Mouse (Mus musculus): ENCODE data around the gene Kirrel2. TPM values are rescaled to one million over a fixed set of nuclear protein-coding genes. Genes with fewer than 3 reads are reported as not detected.

Gene Kirrel2
- polyA plus RNA-seq (2017; shearing (Covaris generic)): not detected

DNA sequence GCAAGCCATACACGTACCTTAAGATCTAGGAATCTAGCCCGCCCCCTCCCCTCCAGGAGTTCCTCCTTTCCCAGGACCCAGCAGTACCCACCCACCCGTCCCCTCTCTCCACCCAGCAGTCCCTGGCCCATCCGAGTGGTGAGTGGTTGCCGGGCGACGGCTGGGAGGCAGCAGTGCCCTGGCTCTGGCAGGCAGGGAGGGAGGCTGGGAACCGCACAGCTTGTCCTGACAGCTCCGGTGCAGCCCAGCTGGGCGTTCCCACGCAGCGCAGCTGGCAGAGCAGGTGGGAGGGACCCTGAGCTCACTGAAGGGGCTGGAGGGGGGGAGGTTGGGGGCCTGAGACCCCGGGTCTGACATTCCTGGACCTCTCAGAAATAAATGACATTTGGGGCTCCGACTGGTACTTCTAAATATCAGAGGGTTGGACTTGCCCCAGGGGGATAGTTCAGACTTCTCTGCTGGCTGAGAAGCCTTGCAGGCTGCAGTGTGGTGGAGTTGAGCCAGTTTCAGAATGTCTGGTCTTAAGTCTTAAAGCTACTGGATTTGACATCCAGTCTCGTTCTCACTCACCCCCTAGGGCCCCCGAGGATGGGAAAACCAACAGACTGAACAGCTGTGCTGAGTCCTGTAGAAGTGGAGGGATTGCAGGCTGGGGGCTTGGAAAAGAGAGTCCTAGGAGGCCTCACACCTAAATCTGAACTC, at the start of gene Kirrel2, which contains the start of gene Nphs1:
TSS of gene Kirrel2 (minus strand) at position 62 of the 702 bp plus-strand sequence.
TSS of gene Nphs1 (plus strand) at position 687 of the 702 bp plus-strand sequence.

DNA sequence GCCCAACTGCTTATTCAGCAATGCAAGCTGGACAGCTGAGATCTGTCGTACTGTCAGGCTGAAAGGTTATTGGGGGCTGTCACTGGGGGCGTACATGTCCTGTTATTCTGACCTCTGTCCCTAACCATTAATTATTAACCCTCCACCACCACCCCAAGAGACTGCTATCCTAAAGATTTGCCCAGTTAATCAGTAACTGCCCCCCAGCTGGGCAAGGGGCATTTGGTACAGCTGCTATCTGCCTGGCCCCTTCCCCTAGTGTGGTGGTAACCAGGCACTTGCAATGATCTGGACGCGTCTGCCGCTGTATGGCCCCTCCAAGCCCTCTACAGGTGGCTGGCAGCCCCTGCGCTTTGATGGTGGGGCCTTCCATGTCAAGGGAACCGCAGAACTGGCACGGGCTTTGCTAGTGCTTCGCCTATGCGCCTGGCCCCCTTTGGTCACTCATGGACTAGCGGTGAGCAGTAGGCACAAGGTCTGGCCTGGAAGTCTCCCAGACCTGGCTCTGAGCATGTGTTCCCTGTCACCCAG, 36.0 kb upstream of the Kirrel2 start, which contains the start of gene Prodh2:
TSS of gene Prodh2 (plus strand) at position 222 of the 531 bp plus-strand sequence.

DNA sequence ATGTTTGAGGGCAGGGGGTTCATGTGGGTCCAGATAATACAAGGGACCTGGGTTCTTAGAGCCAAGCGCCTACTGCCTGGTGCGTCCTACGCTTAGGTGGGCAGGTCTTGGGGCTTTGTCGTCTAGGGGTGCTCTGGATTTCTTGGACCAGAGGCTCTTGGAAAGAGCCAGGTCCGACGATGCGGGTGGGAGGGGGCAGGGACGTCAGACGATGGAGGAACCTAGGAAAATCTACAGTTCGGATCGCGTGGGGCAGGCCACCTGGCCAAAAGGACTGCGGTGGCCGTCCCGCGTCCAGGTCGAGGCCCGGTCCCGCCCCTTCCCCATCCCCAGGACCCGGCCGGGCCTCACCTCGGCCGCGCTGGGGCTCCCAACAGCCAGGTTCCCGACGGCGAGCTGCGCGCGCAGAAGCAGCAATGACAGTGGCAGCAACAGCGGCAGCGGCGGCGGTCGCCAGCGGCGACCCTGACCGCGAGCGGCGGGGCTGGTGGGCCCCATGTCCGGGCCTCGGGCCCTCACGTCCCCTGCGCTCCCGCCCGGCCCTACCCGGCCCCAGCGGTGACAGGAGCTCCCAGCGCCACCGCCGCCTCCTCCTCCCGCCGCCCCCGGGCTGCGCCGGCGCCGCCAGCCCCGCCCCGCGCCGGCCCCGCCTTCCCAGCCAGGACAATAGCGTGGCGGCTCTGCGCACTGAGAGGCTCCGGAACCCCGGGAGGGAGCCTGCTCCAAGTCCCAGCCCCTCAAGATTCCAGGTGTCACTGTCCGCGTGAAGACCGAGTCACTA, 12.3 kb downstream of the Kirrel2 start, which contains the start of gene Aplp1:
TSS of gene Aplp1 (minus strand) at position 565 of the 781 bp plus-strand sequence.

DNA sequence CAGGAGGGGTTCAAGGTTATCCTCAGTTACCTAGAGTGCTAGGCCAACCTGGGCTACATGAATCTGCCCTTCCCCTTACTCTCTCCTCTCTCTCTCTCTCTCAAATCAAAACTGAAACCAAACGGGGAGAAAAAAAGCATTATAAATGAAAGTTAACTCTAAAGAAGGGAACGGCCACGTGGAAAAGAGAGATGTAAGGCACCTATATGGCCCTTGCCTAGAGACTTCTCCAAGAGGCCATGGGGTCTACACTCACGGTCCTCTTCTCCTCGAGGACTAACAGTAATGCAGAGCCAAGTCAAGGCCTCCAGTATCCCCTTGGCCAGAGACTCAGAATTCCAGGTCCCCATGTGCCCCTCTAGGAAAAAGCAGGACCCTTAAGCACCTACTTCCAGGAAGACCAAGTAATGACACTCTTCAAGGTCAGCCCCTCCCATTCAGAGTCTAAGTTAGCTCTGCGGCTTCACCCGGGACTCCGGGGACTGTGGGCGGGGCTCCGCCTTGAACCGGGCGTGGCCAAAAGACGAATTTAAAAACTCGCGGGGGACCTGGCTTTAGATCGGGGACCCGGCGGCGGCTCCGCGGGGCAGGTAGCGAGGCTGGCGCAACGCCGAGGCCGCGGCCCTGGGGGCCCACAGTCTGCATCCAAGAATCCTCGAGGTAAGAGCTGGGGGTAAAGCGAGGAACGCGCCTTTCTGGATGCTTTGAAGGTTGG, 36.2 kb downstream of the Kirrel2 start, which contains the start of gene Nfkbid:
TSS of gene Nfkbid (plus strand) at position 558 of the 715 bp plus-strand sequence.

DNA sequence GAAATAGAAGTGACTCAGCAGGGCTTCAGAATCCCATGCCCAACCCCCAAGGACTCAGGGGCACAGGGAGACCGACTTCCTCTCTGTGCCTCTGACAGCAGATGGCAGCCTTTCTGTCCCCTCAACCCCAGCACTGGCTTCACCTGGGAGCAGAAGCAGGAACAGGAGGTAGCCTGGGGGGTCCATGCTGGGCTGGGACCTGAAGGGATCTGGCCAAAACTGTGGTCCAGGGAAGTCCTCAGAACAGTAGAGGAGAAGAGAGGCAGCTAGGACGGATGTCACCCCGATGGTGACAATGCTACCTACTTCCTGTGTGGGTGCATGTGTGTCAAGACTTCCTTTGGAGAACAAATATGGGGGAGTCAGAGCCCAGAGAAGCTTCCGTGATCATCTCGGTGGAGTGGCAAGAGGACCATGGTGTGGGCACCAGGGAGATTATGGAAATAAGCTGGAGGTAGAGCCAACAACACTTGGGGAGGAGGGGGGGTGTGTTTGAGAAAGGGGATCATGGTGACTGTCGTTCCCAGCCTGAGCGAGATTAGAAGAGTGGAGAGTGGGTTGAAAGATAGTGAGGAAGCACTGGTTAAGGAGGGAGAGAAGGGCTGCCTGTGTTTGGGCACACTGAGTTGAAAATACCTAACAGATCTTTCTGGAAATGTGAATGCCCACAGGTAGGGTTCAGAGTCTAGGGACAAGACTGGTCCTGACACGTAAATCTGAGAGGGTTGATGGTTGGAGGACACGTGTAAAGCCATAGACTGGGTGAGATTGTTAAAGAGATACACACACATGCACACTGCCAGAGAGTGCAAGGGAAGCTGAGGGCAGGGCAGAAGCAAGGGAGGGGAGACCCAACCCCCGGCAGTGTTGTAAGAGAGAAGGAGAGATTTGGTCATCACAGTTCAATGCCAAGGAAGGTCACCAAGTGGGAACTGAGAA, 37.7 kb downstream of the Kirrel2 start, which contains the start of gene Hcst:
TSS of gene Hcst (minus strand) at position 294 of the 939 bp plus-strand sequence.

DNA sequence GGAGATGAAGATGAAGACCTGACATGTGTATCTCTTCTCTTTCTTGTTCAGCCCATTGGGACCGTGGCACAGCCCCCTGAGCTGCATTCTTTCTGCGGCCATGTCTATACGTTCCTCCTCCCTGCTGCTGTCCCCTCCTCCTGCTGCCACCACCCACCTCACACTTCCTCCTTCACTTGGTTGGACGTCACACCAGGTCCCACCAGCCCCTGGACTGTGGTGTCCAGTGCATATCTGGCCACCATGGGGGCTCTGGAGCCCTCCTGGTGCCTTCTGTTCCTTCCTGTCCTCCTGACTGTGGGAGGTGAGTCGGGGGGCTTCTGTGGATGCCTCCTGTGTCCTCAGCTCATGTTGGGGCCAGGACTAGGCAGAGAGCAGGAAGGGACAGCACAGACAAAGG, 43.9 kb downstream of the Kirrel2 start, which contains the start of gene Tyrobp:
TSS of gene Tyrobp (plus strand) at position 165 of the 400 bp plus-strand sequence.

Other genes with a start within 250 kb of the Kirrel2 start
- 10 to 100 TPM; 52.7 to 55.1 TPM for gene Polr2i, start 225.7 kb downstream of the Kirrel2 start, polyA plus RNA-seq (2017; shearing (Covaris generic))
- 100 to 1,000 TPM; 106 to 120 TPM for gene Tbcb, start 225.4 kb downstream of the Kirrel2 start, polyA plus RNA-seq (2017; shearing (Covaris generic))
- not detected for gene Ovol3, start 222.0 kb downstream of the Kirrel2 start, polyA plus RNA-seq (2017; shearing (Covaris generic))
- 1 to 10 TPM in 1 of 2 experiments, under 1 TPM in 1; 0.31 to 1.4 TPM for gene Thap8, start 177.6 kb downstream of the Kirrel2 start, polyA plus RNA-seq (2017; shearing (Covaris generic))
- gene Wdr62, start 177.3 kb downstream of the Kirrel2 start, polyA plus RNA-seq (2017; shearing (Covaris generic)): 10 to 100 TPM in 1 of 2 experiments, 1 to 10 TPM in 1; 4.1 to 20.0 TPM
- 1 to 10 TPM; 4.0 to 9.0 TPM for gene Clip3, start 166.0 kb downstream of the Kirrel2 start, polyA plus RNA-seq (2017; shearing (Covaris generic))
- gene Alkbh6, start 149.0 kb downstream of the Kirrel2 start, polyA plus RNA-seq (2017; shearing (Covaris generic)): 100 to 1,000 TPM; 152 to 164 TPM
- gene Syne4, start 142.9 kb downstream of the Kirrel2 start, polyA plus RNA-seq (2017; shearing (Covaris generic)): 10 to 100 TPM; 13.3 to 21.9 TPM
- not detected for gene E130208F15Rik, start 135.9 kb downstream of the Kirrel2 start, polyA plus RNA-seq (2017; shearing (Covaris generic))
- 10 to 100 TPM; 36.0 to 57.6 TPM for gene Sdhaf1, start 133.8 kb downstream of the Kirrel2 start, polyA plus RNA-seq (2017; shearing (Covaris generic))
- gene Lrfn3, start 94.9 kb downstream of the Kirrel2 start, polyA plus RNA-seq (2017; shearing (Covaris generic)): not detected
- 10 to 100 TPM in 1 of 2 experiments, 1 to 10 TPM in 1; 2.4 to 16.6 TPM for gene Tyrobp, start 43.9 kb downstream of the Kirrel2 start, polyA plus RNA-seq (2017; shearing (Covaris generic))
- 100 to 1,000 TPM; 388 to 519 TPM for gene Hcst, start 37.8 kb downstream of the Kirrel2 start, polyA plus RNA-seq (2017; shearing (Covaris generic))
- 100 to 1,000 TPM in 1 of 2 experiments, 10 to 100 TPM in 1; 93.7 to 126 TPM for gene Nfkbid, start 36.0 kb downstream of the Kirrel2 start, polyA plus RNA-seq (2017; shearing (Covaris generic))
- 10 to 100 TPM; 25.4 to 35.3 TPM for gene Aplp1, start 12.2 kb downstream of the Kirrel2 start, polyA plus RNA-seq (2017; shearing (Covaris generic))
- not detected for gene Nphs1, start 625 bp upstream of the Kirrel2 start, polyA plus RNA-seq (2017; shearing (Covaris generic))
- under 1 TPM in 1 of 2 experiments, not detected in 1; 0.95 TPM for gene Prodh2, start 35.9 kb upstream of the Kirrel2 start, polyA plus RNA-seq (2017; shearing (Covaris generic))
- gene Arhgap33, start 77.4 kb upstream of the Kirrel2 start, polyA plus RNA-seq (2017; shearing (Covaris generic)): 1 to 10 TPM in 1 of 2 experiments, under 1 TPM in 1; 0.82 to 1.1 TPM
- 1 to 10 TPM; 3.4 to 7.8 TPM for gene Hspb6, start 94.5 kb upstream of the Kirrel2 start, polyA plus RNA-seq (2017; shearing (Covaris generic))
- 1 to 10 TPM; 6.0 to 9.2 TPM for gene Proser3, start 94.6 kb upstream of the Kirrel2 start, polyA plus RNA-seq (2017; shearing (Covaris generic))
- gene Lin37, start 102.1 kb upstream of the Kirrel2 start, polyA plus RNA-seq (2017; shearing (Covaris generic)): 10 to 100 TPM; 80.6 to 85.0 TPM
- 10 to 100 TPM; 39.3 to 39.7 TPM for gene U2af1l4, start 105.6 kb upstream of the Kirrel2 start, polyA plus RNA-seq (2017; shearing (Covaris generic))
- gene Gm49396, start 105.7 kb upstream of the Kirrel2 start, polyA plus RNA-seq (2017; shearing (Covaris generic)): 10 to 100 TPM; 76.1 to 100.0 TPM
- 100 to 1,000 TPM; 211 to 228 TPM for gene Psenen, start 105.9 kb upstream of the Kirrel2 start, polyA plus RNA-seq (2017; shearing (Covaris generic))
- gene Igflr1, start 107.7 kb upstream of the Kirrel2 start, polyA plus RNA-seq (2017; shearing (Covaris generic)): 100 to 1,000 TPM in 1 of 2 experiments, 10 to 100 TPM in 1; 76.2 to 250 TPM
- gene Kmt2b, start 131.0 kb upstream of the Kirrel2 start, polyA plus RNA-seq (2017; shearing (Covaris generic)): 10 to 100 TPM; 10.6 to 16.5 TPM
- 10 to 100 TPM in 1 of 2 experiments, 1 to 10 TPM in 1; 5.3 to 20.8 TPM for gene Zbtb32, start 141.2 kb upstream of the Kirrel2 start, polyA plus RNA-seq (2017; shearing (Covaris generic))
- 1 to 10 TPM in 1 of 2 experiments, not detected in 1; 1.6 TPM for gene Upk1a, start 155.2 kb upstream of the Kirrel2 start, polyA plus RNA-seq (2017; shearing (Covaris generic))
- gene Cox6b1, start 168.5 kb upstream of the Kirrel2 start, polyA plus RNA-seq (2017; shearing (Covaris generic)): 100 to 1,000 TPM; 588 to 621 TPM
- gene Etv2, start 178.2 kb upstream of the Kirrel2 start, polyA plus RNA-seq (2017; shearing (Covaris generic)): not detected
- gene Rbm42, start 192.6 kb upstream of the Kirrel2 start, polyA plus RNA-seq (2017; shearing (Covaris generic)): 100 to 1,000 TPM; 177 to 208 TPM
- gene Haus5, start 207.3 kb upstream of the Kirrel2 start, polyA plus RNA-seq (2017; shearing (Covaris generic)): 10 to 100 TPM; 34.8 to 50.8 TPM
- 1 to 10 TPM in 1 of 2 experiments, not detected in 1; 3.0 TPM for gene Pmis2, start 213.9 kb upstream of the Kirrel2 start, polyA plus RNA-seq (2017; shearing (Covaris generic))
- gene 2200002J24Rik, start 241.2 kb upstream of the Kirrel2 start, polyA plus RNA-seq (2017; shearing (Covaris generic)): not detected